Mouse (Mus musculus): ENCODE results near the gene Irx6.

Irx6 gene

DNA sequence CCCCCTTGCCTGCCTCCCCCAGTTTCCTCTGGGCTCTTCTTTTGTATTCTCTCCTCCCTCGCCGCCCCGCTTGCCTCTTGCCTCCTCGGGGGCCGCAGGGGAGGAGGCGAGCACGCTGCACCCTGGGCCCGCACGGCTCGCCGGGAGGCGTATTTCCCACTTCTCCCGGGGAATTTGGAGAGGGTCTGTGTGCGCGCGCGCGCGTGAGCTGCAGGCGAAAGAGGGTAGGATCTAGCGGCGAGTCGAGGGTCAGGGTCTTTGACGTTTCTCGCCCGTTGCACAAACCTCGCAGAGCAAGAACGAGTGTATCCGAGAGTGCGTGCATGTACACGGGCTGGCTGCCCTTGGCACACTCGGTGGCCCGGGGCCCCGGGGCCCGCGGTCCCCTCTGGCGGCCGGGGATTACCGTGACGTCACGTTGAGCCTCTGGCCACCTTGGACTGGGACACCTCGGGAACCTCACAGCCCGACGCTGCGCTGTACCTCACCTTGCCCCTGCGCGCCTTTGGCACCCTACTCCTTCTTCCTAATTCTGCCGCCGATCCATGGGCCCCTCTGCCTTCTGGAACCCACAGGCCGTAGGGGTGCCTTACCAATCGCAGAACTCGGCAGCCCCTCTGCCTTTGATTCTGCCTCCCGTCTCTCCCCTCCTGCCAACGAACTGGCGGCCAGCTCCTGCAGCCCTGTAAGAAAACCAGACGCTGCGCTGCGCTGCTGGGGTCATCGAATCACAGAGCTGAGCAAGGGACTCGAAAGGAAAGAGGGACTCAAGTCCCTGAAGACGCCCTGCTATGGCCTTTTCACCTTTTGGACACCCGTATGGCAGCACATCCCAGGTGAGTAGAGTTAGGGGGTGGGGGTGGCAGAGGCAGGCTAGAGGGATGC, at the start of gene Irx6:
TSS of gene Irx6 (plus strand) at position 45 of the 885 bp plus-strand sequence.
- in situ Hi-C loops (cut with MseI, MboI), result no loop called here

- in situ Hi-C loops (cut with MseI, MboI), result no loop called here
Measured at GRCm38 (mm10) chr8:92628711-92629650, 45.1 kb upstream of the Irx6 start.

- in situ Hi-C loops (cut with MseI, MboI), result no loop called here
Measured at GRCm38 (mm10) chr8:92633199-92633598, 40.9 kb upstream of the Irx6 start.

DNA sequence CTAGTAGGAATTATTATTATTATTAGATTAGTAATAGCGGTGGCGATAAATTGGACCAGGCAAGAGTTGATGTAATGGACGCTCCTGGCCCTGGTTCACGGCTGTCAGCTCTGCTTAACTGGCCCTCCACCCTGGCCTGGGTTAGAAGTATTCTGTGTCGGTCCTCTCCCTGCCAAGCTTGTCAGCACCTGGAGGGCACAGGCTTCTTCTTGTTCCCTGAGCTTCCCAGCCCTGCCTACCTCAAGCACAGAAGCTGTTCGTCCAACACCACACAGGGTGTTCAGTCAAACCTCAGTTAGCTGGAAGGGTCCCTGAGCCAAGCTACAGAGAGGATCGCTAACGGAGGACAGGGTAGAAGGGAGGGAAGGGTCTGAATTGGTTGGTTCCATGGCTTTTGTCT, 33.3 kb upstream of the Irx6 start:
- in situ Hi-C loops (cut with MseI, MboI), result loop anchor here (10.0 kb wide), 2 partner anchors 144 to 154 kb away; no protein-coding TSS in a partner anchor

DNA sequence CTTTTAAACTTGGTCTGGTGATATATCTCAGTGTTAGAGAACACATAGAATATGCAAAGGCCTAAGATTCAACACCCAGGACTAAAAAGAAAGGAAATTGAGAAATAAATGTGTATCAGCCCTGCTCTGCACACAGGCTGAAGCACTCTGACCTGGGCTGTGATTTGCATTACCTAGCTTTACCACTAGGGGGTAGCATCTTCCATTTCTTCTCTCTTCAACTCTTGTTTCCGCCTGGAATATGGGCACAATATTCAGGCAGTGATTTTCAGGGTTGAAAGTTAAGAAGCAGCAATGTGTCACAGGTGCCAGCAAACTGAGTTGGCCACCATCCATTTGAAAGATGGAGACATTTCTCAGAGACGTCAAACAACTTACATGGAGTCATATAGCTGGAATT, 27.5 kb upstream of the Irx6 start:
- in situ Hi-C loops (cut with MseI, MboI), result loop anchor here (10.0 kb wide), 2 partner anchors 138 to 148 kb away; no protein-coding TSS in a partner anchor

DNA sequence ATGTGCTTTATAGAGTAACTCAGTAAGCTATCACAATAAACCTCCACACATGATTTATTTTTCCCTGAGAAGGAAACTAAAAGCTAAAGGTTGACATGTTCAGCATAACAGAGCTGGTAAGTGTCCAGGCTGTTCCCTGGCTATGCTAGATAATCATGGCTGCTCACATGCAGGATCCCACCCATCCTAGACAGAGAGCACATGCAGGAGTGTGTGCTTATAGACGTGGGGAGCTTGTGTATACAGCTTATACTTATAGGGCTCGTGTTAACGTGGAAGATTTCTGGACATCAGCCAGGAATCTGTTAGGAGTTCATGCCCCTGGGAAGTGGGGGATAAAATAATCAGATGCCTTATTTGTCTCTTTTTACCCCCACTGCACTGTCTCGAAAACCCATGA, 9.9 kb upstream of the Irx6 start:
- in situ Hi-C loops (cut with MseI, MboI), result no loop called here

GRCm38 (mm10) chr8:92670236-92670635, 3.9 kb upstream of the Irx6 start:
- in situ Hi-C loops (cut with MseI, MboI), result no loop called here

- in situ Hi-C loops (cut with MseI, MboI), result no loop called here
Measured at GRCm38 (mm10) chr8:92670656-92671195, 3.4 kb upstream of the Irx6 start.

DNA sequence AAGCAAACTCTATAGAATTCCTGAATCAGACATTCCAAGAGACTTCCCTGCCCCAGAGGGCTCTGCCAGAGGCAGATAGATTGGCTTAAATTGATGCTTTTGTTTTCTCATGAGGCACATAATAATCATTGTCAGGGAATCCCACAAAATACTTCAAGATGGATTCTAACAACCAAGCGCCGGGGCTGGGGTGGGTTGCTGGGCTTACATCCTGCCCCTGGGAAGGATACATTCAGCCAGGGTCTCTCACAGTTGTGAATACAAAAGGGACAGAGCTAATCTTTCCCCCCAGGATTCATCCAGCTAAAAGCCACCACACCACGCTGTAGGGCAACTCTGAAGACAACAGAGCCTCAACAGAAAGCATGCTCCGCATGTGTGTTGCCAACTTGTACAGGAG, 2.2 kb upstream of the Irx6 start:
- in situ Hi-C loops (cut with MseI, MboI), result no loop called here

GRCm38 (mm10) chr8:92673101-92673500, 987 bp upstream of the Irx6 start:
- in situ Hi-C loops (cut with MseI, MboI), result no loop called here

GRCm38 (mm10) chr8:92673555-92674243, 389 bp upstream of the Irx6 start:
- in situ Hi-C loops (cut with MseI, MboI), result no loop called here

DNA sequence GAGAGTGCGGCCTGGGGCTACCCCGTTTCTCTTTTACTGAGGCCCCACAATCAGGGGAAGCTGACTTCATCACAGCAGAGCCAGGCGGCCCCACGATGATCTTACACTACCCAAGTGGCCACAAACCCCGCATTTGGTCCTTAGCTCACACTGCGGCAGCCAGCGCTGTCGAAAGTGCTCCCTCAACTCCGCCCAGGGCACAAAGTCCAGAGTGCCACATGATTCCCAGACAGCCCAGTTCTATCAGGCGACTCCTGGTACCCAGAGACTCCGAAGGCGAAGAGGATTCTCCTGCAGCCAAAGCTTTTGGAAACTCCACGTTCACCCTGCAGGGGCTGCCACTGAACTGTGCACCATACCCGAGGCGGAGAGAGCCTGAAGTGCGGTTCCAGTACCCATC, 4.3 kb downstream of the Irx6 start:
- in situ Hi-C loops (cut with MseI, MboI), result no loop called here

DNA sequence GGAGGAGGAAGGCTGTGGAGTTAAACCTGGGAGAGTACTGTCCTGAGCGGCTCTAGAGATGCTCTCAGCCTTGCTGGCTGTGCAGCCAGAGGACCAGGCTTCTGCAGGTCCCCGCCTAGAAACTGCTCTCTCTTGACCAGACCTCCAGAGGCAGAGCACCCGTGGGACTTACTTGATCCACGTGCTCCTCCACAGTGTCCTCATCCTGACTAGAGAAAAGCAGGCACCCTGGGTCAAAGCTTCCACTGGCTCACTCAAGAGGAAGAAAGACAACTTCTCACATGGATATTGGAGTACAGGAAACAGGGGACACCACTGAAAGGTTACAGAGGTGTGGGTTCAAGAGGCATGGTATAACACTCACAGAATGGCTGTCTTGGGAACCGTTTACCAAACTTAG, 23.3 kb downstream of the Irx6 start:
- in situ Hi-C loops (cut with MseI, MboI), result no loop called here

DNA sequence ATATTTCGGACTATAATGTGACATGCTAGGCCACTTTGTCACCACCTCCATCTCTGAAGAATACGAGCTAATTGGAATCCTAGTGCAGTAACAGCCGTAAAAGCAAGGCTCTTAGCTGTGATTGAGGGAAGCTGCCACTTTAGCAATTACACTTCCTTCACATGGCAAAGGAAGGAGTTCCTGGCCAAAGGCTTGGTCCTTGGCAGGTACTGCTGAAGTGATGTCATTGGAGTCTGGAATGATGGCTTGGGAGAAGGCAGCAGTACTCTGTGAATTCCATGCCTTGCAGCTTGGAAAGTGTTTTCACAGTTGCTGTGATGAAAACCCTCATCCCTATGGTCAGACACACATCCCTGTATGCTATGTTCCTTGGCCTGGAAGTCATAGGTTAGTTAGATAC, 24.3 kb downstream of the Irx6 start:
- in situ Hi-C loops (cut with MseI, MboI), result no loop called here

DNA sequence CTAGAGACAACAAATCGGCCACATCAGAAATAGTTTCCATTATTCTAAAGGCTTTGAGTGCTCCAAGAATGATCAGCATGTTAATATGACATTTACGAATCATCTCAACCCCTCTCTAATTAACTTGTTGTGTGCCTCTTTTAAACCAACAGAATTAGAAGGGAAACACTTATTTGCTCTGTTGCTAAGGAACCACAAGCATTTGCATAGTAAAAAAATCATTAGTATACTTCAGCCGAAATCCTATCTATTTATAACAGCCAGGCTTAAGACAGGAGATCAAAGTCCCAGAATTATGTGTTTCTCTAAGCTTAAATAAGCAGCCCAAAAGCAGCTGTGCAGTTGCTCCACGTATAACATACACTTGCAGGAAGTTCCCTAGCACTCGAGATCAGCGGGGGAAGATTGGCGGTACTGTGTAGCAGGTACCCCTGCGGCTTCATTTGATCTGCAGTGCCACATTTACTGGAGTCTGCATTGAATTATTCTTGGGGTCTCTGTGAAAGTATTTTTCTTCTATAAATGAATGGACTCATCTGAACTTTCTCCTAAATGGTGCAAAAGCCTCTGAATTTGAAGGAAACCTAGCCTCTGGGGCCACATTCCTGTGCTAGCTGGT, 25.9 kb downstream of the Irx6 start:
- in situ Hi-C loops (cut with MseI, MboI), result no loop called here

- in situ Hi-C loops (cut with MseI, MboI), result no loop called here
Measured at GRCm38 (mm10) chr8:92703375-92703774, 29.3 kb downstream of the Irx6 start.

DNA sequence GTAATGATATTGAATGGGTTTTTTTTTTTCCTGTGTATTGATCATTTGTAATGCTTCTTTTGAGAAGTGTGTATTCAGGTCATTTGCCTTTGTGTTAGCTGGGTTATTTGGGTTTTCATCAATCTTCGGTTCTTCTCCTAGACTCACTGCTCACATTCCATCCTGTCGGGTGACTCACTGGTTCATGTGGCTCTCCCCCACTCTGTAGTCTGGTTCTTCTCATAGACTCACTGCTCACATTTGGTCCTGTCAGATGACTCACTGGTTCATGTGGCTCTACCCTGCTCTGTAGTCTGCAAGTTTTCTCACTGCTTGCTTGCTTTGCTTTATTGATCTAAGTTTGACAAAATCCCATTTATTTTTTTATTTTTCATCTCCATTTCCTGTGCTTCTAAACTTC, 32.2 kb downstream of the Irx6 start:
- in situ Hi-C loops (cut with MseI, MboI), result no loop called here

- in situ Hi-C loops (cut with MseI, MboI), result no loop called here
Measured at GRCm38 (mm10) chr8:92713286-92713685, 39.2 kb downstream of the Irx6 start.

DNA sequence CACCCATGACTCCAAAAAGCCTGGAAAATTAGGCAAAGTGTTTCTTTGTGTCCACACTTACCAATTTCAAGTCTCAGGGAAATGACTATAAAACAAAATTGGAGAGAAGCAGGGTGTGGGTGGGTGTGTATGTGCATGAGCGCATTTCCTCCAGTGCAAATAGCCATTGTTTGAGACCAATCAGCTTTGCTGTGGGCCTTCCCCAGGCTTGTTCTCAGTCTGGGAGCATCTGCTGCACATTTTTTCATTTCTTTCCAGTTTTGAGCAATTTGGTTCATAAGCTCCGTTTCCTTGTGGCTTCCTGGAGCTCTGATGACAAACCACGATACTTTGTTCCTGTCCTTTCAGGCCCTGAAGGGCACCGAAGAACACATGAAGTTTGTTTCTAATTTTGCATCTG, 43.3 kb downstream of the Irx6 start:
- in situ Hi-C loops (cut with MseI, MboI), result no loop called here

- in situ Hi-C loops (cut with MseI, MboI), result no loop called here
Measured at GRCm38 (mm10) chr8:92718057-92718456, 44.0 kb downstream of the Irx6 start.

All from mouse trophoblast stem cell (cell line).